Mouse (Mus musculus): ENCODE measurements around the gene Scube2.
A peak's percentile ranks its signal among the peaks of the same experiment; 100 is the strongest.

Scube2 gene

DNA sequence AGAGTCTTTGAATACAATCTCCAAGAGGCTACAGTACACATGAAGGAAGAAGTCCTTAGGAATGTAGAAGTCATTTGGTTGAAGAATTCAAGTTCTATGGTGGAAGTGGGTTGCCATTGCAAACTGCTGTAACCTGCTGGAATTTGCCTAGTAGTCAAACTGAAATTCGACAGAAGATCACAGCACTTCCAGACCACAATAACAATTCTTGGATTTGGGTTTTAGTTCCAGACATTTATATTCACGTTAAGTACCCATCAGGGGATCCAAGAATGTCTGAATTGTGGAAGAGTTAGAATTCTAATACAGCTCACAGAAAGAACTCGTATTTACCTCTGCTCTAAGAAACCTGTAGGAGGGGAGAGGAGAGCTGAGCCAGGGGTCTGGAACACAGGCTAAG, 14.9 kb downstream of the Scube2 start:
- DNase-seq (ENCODE audit: low read depth): no peak

DNA sequence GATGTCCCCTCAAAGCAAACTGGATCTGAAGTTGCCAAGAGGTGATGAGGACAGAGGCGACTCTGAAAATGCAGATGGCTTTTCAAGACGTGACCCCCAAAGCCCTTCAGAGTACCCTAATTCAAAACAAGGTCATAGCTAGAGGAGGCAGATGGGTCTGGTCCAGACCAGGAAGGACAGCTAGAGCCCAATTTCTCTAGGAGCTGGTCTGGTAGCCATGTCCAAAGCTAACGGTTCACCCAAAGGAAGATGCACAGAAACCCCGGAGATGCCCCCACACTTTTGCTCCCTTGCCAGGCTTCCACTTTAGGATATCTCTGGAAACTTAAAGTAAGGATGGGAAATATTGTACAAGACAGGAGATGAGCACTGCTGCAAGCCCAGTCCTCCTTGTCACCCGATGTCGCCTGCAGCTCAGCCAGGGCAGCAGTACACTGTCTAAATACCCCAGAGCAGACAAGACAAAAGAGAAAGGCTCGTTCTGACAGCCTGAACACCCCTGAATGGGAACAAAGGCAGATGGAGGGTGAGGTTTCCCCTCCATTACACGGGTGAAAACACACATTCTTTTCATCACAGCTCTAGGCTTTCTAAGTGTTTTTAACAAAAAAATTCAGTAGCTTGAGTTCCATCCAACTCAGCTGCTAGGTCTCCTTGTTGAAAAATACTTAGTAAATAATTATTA, 15.6 kb downstream of the Scube2 start:
- DNase-seq (ENCODE audit: low read depth): no peak

DNA sequence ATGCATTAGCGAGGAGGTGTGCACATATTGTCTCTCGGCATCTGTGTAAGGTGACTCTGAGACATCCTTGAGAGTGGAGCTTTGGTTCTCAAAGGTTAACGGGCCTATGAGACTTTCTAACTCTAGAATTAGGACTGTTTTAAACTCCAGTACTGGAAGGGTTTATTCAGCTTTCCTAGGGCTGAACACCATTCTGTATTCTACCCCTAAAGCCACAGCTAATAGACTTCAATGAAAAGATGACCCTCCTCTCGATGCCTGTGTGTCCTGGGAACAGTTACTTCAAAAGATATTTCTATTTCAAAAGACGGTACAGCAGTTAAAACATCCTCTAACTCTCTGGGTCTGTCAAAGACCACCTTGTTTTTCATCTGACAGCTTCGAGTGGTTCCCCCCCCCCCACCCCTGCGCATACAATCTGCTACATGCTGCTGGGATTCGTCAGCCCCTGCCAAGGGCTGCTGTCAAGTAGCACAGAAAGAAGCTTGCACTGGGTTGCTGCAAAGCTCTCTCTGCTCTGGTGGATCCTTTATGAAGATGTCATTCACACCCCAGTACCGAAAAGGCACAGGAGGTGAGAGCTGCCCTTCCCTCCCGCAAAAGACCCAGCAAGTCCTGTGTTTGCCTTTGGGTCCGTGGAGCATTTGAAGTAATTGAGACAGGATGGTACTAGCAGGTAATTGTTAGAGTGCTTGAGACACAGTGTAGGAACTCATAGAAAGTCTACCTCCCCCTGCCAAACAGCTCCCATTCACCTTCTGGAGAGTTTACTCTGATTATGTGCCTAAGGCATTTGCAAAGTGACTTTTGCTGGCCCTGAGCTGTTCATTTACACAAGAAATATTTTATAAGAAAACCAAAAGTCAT, 16.4 kb downstream of the Scube2 start:
- DNase-seq (ENCODE audit: low read depth): no peak

DNA sequence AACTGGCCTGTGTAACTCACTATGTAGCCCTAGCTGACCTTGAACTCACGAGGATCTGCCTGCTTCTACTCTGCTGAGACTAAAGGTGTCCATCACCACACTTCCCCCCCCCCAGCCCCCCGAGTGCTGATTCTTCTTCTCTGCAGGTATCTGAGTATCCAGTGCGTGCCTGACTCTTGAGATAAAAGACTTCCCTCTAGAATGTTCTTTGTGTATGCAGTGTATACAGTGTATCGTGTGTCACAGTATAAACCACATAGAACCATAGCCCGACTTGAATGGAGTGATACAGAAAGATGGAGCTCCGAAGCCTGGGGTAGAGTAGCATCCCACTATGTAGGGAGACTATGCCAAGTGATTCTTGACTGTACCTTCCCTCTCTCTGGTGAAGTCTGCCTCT, 21.4 kb downstream of the Scube2 start:
- no peak for DNase-seq (ENCODE audit: low read depth)

DNA sequence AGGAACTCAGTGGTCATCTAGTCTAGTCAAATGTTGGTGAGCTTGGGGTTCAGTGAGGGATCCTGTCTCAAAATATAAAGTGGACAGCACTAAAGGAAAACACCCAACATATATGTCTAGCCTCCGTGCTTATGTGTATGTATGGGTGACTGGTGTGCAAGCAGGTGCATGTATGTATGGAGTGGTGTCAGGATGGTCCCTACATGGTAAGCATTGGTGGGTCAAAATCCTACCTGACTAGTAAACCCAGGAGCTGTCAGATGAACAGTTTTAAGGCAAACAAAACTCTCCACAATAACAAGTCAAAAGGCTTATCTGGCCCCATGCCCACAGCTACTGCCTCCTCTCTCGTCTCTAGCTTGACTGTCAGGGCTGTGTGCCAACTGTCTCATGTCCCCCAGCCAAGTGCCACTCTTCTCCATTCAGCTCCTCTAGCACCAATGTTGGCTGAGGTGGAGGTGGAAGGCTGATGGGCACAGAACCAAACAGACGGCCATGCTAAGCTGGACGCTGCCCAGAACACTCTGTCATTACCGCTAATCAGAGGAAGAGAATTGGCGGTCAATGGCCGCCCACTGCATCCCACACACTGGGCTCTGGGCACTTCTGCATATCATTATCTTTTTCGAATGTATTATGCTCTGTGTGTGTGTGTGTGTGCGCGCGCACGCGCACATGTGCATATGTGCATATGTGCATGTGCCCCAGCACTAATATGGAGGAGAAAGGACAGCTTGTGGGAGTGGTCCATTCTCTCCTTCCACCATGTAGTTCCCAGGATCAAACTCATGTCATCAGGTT, 23.7 kb downstream of the Scube2 start:
- DNase-seq (ENCODE audit: low read depth): no peak

DNA sequence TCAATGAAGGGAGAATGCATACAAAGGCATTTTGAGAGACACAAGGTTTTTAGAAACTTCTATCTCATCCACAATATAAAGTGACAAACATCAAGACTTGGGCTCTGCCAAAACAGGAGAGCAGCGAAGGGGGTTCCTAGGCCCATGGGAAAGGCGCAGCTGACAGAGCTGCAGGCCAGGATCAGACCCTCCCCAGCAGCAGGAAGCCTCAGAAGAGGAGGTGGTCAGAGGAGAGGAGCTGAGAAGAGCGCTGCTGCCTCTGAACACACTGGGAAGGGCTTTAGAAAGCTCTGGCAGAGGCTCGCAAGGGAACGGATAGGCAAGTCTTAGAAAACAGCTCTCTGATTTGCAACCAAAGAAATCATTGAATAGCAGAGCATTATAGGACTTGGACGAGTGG, 24.4 kb downstream of the Scube2 start:
- DNase-seq (ENCODE audit: low read depth): no peak

DNA sequence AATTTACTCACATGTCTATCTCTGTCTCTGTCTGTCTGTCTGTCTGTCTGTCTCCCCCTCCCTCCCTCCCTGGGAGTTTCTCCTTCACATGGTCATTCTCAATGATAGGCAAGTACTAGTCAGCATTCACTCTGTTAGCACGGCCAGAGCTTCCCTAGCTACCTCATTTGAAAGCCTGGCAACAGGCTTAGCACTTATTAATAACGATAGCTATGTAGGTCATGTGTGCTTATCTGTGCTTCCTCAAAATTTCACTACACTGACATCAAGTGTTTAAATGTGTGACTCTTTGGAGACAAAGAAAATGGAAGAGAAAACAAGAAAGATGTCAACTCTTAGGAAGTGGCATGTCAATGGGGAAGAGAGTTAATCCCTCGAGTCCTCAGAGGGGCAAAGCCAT, 26.9 kb downstream of the Scube2 start:
- no peak for DNase-seq (ENCODE audit: low read depth)

DNA sequence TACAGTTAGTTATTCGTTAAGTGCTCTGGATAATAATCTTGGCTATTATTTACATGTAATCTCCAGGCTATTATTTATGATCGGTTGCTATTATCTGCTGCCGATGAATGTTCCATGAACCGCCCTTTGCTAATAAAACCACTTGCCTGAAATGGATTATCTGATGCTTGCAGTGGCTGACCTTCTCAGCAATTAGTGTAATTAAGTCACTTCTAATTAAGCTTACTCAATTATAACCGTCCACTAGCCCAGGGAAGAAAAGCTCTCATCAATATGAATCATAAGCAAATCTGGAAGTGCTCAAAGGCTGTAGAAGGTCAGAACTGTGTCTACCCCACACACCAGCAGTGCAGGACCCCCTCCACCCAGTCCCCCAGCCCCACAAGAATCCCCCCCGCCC, 27.8 kb downstream of the Scube2 start:
- DNase-seq (ENCODE audit: low read depth): no peak

DNA sequence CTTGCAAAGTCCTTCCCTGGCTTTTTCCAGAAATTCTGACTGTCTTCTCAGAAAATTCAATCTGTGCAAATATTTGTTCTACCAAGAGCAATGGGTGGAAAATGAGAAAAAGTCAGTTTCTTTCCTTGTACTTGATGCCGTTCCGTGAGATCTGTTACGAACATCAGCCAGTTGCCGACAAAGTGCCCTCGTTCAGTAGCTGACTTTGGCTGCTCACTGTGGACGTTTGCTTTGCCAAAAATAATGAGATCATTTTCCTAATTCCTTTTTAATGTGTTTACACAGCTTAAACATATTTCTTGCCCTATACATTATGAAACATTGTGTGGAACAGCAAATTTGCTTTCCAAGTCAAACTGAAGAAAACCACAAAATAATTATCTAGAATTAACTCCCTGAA, 30.6 kb downstream of the Scube2 start:
- no peak for DNase-seq (ENCODE audit: low read depth)

DNA sequence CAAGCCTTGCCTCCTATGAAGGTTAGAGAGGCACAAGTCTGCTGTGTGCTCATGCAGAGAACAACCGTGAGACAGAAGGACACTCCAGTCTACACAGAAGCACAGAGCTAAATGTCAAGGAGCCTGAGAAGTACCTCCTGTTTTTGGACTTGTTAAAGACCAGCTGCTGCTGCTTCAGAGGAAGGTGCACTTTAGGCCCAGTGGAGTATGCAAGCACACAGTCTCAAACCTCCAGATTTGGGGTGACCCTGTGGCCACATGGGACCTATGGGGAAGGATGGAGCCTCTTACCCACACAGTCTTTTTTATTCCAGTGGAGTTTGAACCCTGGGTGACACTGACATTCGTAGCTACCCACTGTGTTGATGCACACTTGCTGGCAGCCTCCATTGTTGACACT, 34.1 kb downstream of the Scube2 start:
- no peak for DNase-seq (ENCODE audit: low read depth)

DNA sequence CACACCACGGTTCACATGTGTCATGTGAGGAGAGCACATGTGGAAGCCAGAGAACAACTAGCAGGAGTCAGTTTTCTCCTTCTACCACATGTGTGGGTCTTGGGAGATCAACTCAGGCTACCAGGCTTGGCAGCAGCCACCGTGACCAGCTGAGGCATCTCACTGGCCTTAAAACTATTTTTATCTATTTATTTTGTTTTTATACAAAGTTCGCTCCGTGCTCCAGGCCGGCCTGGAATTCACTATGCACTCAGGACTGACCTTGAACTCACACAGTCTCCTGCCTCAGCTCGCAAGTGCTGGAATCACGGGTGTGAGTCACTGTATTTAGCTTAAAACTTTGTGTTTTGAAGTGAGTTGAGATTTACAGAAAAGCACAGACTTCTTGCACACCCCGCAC, 38.6 kb downstream of the Scube2 start:
- no peak for DNase-seq (ENCODE audit: low read depth)

DNA sequence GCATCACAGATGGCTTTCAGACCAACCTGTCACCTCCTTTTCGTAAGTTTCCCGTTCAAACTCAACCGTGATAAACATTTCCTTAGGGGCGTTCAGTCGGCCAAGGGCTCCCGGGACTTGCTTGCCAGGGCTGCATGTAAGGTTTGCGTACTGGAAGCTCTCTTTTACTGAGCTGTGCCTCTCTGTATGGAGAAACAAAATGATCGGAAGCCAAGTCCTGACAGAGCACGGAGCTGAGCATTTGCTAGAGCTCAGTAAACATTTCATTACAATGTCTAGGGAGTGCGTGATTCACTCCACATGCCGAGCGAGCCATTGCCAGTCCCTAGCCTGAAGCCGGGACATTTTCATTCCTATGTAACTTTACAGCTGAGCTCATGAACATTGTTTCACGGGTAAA, 40.2 kb downstream of the Scube2 start:
- no peak for DNase-seq (ENCODE audit: low read depth)

DNA sequence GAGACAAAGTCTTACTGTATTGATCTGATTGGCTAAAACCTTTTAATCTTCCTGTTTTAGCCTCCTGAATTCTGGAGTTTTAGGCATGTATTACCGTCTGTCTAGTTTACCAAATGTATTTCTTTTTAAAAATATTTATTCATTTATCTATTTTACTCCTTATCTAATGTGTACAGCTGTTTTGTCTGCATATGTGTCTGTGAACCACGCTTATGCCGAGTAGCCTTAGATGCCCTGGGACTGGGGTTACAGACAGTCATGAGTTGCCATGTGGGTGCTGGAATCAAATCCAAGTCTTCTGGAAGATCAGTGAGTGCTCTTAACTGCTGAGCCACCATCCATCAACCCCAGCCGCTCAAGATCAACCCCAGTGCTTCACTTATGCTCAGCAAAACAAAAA, 46.9 kb downstream of the Scube2 start:
- no peak for DNase-seq (ENCODE audit: low read depth)

DNA sequence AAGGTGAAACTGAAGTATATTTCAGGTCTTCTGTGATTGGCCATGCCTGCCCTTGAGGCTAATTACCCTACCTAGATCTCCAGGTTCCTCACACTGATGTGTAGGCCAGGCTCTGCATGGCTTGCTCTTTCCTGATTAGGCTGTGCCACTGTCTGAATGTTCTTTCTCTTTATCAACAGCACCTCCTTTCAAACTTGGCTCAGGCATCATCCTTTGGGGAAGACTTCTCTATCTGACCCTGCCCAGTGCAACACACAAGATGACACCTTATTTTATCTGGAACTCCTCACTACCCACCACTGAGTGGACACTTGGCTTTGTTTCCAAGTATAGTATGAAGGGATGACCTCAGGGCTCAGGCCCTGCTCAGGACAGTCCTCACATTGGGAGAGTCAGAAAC, 47.5 kb downstream of the Scube2 start:
- DNase-seq (ENCODE audit: low read depth): no peak

DNA sequence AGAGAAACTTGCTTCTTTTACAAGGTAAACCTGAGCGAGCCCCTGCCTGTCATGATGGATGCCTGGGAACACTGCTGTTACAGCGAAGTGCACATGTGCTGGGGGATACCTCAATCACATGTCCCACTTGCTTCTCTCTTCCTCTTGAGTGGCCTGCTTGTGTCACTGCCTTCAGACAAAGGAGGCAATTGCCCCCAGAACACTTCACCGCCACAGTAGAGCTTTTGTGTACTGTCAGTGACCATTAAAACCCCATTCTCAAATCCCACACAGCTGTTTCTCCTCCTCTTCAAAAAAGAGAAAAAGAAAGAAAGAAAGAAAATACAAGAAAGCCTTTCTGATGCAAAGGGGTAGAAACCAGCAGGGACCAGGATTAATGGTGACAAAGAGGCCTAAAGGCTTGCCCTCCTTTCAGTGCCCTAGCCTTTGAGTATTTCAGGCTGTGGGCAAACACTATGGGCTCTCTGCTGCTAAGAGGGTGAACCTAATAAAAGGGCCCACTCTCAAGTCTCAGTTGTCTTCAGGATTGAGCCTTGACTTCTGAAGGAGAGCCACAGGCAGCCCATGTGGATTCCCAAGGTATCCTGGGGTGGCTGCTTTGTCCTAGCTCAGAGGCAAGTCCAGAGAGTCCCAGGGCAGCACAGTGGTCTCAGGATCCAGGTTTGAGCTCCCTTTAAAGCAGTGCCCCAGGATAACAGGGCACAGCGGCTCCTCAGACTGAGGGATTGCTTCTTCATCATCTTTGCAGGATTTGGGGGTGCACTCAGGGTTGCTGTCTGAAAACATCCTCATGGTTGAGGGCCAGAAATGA, 51.9 kb downstream of the Scube2 start:
- no peak for DNase-seq (ENCODE audit: low read depth)

DNA sequence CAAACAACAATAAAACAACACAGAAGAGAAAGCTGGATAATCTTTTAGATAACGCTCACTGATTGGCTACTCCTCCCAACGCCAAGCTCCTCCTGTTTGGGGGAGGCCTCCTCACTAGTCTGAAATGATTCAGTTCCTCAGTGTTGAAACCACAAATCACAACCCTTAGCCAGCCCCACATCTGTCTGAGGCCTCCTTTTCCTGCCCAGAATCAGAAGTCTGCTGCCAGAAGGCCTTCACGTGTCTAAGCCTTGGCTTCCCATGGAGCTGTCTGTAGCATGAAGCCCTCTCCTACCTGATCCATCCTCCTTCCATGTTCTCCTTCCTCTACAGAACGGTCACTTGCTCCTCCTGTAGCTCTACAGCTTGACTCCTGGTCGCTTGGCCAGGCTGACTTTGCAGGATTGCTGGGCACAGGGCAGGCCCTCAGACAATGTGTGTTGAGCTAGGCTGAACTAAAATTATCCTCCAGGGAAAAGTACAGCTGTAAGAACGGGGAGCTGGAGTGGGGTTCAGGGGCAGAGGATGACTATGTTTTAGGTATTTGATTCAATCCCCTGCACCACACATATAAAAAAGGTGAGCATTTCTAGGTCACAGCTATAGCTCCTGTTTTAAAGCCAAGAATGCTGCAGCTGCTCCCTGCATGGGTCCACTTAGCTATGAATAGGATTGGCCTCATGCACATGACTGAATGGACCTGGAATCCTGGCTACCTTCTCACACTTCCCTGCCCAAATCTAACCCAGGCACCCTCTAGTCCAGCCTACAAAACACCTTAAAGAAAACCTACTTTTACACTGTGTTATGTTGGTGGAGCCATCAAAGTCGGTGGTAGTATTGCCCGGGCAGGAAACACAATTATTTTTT, 57.6 kb downstream of the Scube2 start:
- no peak for DNase-seq (ENCODE audit: low read depth)

DNA sequence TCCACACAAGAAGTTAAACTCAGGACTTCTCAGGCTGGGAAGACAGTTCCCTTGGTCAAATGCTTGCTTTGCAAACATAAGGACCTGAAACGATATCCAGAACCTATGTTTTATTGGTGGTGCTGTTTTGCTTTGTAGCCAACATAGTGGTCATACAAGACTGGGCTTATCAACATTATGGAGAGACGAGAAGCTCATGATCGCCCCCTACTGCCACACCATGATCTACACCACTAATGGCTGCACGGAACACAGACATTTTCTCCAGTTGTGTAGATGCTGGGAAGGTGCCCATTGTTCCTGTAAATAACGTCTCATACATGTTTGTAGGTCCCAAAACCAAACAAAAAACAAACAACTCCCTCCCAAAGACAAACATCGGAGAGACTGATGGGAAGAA, 60.6 kb downstream of the Scube2 start:
- peak; percentile 73 for DNase-seq (ENCODE audit: low read depth)

DNA sequence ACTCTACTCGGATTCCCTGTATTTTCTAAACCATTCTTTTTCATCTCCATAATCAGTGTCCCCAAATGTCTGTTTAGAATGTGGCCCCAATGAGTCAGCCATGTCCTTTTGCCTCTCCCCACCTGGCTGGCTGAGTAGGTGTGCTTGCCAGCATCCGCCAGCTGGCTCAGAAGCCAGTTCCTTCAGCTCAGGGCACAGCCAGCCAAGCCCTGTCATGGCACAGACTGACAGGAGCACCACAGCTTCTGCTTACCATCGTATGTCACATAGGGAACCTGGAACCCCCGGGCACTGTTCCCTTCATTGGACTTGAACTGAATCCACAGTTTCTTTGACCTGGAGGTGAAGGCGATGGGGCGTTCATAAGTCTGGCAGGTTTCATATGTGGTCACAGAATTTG, 61.1 kb downstream of the Scube2 start:
- no peak for DNase-seq (ENCODE audit: low read depth)

DNA sequence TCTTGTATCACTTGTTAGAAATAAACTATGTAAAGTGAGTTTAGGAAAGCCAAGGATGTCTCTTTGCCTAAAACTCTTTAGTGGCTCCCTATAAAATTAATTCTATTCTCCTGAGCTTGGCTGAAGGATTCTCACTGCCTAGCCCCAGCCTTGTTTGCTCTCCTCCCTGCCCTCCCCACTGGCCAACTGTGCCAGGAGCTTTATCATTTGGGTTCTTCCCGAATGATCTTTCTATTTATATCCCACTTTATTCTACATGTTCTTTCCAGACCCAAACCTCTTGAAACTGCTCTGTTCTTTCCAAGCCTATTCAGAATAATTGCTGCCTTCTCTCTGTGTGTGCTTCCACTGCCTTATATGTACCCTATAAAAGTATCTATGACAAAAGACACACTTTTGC, 62.0 kb downstream of the Scube2 start:
- DNase-seq (ENCODE audit: low read depth): no peak

DNA sequence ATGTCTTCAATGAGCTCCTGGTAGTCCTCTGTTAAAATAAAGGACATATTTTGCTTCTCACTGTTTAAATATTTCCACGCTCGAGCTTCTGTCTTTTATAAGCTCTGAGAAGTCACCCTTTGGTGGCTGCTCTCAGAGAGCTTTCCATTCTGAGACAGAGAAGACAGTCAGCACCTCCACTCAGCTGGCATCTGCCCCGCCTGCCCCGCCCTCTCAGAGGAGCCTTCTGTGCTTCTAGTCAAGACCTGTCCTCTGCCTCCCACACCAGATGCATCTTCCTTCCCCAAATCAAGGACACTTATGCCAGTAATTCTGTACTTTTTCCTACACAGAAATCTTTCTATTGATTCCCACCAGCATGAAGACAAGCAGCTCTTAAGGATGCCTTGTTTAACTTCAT, 64.9 kb downstream of the Scube2 start:
- DNase-seq (ENCODE audit: low read depth): no peak

DNA sequence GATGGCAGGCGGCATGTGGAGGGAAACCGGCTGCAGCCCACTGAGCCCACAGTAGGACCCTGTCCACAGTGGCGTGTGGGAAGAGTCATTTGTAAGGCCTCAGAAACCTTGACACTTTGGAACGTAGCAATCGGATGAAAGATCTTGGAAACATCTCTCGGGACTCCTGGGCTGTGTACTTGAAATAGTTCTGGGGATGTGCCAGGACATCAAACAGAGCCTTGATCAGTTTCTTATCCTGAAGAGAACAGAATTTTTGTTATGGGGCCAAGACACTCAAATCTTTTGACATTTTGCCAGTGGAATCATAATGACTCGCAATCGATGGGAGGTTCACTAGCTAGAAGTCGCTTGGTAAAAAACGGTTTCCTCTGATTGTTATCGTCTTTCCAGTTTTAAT, 66.3 kb downstream of the Scube2 start:
- no peak for DNase-seq (ENCODE audit: low read depth)
